Mouse (Mus musculus): ENCODE results near the gene Wdr60.
"Not testable (repeated sequence)": the region's sequence is repeated elsewhere in the genome, so short reads cannot be mapped to it uniquely, and the experiment has no call there.

Gene Wdr60

DNA sequence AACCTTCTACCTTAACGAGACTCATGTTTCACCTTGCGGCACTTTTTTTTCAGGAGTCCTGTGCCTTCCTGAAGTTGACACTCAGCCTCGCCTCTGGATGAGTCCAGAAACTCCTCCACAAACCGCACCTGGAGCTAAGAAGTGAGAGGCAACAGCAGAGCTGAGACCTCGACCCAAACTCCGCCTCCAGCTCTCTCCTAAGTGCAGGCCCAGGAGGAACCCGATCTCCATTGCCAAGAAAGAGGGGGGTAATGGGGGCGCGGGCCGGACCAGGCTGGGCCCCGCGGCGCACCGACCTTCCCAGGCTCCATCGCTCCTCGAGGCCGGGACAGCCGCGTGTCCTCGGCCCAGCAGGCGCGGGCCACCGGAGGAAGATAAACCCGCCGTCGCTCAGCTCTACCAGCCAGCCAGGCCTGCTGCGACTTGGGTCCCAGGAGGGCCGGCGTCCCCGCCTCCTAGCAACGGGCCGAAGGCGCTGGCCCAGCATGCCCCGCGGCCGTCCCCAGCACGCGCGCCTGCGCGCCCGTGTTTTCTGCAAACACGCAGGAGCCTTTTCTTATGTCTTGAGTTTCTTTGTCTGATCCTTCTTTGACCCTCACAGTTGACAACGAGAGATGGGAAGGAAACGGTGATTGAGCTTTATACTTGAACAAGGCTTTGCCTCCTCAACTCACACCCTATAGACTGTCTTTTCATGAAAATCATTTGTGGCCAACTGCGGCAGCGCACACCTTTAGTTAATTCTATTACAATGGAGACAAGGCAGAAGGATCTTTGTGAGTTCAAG is at the start of gene Wdr60:
Wdr60 (minus strand) TSS at position 468 of the 787 bp plus-strand sequence.
- peak; percentile 93 for DNase-seq

DNA sequence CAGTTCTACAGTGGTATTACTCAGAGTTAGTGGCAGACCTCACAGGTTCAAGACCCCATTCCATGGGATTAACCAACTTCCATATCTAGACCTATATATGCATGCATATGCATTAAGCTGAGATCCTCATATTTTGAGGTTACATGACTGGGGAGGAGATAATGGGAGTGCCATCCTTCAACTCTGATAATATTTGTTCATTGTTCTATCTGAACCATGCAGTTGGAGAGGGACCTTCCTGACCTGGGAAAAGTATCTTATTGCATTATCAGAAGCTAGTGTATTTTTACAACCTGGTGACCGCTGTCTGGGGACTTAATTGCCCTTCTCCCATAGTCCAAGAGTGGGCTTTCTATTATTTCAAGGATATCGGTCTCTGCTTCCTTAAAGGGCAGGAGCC is 45.8 kb upstream of the Wdr60 start:
- DNase-seq, result no peak

DNA sequence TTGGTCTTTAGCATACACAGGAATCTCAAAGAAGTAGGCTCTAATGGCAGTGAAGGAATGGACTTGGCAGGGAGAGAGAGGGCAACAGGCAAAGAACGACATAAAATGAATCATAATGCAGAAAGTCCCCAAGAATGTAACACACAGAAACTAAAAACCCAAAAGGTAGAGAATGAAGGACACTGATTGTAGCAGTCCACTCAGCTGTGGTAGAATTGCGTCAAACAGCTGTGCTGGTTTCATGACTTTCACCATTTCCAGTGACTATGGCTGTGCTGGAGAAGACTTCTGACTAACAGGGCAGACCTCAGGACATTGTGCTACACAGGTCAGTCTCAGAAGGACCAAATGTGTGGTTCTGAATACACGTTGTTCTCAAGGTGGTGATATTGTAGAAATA is 45.0 kb upstream of the Wdr60 start:
- DNase-seq, result no peak

DNA sequence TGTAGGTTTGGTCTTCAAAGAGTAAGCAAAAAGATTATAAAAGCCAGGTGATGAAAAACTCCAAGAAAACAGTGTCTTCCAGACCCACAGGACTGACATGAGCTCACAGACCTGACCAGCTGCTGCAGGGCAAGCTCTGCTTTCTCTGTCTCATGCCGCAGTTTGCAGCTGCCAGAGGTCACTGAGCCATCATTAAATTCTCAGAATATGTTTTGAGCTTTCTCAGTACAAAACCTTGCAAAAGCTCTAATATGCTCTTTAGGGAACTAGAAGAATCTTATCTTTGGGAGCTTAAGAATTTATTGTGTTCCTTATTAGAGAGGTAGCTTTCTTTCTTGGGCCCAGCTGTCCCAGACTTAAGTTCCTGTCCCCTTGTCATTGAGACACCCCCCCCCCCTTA is 43.2 kb upstream of the Wdr60 start:
- DNase-seq, result peak; percentile 45

DNA sequence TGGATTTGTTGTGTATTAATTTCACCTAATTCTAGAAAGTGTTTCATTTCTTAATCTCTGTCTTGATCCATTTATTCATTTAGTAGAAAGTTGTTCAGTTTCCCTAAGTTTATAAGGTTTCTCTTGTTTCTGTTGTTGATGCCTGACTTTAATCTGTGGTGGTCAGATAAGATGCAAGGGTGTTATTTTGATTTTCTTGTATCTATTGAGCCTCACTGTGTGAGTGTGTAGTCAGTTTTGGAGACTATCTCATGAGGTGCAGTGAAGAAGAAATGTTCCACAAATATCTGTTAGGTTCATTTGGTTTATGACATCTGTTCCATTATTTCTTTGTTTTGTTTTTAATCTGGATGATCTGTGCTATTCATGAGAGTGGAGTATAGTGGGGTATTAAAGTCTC is 39.4 kb upstream of the Wdr60 start:
- no peak for DNase-seq

DNA sequence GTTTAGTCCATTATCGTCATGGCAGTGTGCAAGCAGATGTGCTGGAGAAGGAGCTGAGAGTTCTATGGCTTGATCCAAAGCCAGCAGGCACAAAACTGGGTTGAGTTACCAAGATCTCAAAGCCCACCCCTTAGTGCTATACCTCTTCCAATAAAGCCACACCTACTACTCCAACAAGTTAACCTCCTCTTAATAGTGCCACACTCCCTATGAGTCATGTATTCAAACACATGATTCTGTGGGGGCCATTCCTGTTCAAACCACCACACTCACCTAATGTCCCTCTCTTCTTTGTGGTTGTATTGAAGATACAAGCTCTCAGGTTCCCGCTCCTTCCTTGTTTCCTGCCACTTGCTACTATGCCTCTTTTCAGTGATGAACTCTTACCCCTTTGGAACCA is 37.1 kb upstream of the Wdr60 start:
- DNase-seq, result no peak

DNA sequence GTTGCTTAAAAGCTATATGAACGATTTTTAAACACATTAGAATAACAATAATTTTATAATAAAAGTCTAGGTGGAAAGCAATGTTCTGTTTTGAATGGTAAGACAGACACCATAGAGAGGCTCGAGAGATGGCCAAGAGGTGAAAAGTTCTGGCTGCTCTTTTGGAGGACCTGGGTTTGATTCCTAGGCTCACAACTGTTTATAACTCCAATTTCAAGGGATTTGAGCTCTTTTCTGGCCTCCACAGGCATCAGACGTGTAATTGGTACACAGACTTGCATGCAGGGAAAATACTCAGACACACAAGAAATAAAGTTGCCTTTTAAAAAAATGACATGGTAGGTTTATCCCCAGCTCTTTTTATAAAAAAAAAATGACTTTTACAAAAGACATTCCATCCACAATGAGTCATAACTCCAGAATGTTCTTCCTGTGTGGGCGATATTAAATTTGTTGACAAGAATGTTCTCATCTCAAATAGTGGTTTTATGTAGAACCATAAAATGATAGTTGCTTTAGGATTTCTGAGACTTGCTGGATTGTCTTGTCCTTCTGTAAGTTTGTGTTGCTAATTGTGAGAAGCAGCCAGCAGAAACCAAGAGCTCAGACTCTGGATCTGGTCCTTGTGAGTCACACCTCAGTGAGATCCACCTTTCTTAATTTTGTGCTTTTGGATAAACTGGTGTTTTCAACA is 30.9 kb upstream of the Wdr60 start:
- no peak for DNase-seq

DNA sequence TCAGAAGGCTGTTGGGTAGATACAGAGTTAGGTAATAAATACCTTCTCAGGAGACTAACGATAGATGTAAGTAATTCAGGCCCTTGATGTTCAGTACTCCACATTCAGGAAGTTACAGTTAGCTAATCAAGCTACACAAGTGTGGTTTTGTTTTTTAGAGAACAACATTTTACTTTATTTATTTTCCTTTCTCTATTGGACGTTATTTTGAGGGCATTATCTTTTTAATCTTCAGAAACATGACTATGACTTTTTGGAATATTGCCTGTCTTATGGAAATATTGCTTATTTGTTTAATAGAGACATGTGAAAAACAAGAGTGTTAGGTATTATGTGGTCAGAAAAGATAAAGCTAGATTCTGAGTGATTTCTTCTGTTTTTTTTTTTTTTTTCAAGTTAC is 30.4 kb upstream of the Wdr60 start:
- DNase-seq, result no peak

DNA sequence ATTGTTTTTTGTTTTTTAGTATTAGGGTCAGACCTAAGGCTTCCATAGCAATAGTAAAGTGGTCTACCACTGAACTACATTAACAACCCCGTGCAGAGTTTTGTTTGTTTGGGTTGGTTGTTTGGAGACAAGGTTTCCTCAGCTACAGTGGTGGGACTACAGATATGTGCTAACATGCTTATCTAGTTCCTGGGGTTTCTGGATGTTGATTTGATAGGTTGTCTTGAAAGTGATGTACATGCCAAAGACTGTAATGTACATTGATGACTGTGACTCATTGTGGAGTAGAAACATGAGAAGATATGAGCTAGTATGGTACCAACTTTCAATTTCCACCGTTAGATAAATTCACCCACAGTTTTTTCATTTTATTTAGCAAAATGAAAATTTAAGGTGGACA is 20.7 kb upstream of the Wdr60 start:
- DNase-seq, result no peak

DNA sequence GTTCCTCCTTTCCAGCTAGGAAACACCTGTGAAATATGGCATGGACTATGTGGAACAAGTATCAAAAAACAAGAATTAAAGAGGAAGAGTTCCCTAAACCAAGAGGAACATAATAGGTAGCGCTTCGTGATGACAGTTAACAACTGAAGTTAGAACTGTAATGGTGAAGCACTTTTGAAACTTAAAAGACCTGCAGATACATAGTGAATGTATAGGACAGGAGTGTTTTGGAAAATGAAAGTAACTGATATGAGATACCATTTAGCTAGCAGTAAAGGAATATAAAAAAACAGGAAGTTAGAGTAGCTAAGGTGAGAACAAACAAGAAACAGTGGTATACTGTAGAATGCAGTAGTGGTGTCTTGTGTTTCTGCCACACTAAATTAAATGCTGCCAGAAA is 20.0 kb upstream of the Wdr60 start:
- no peak for DNase-seq

DNA sequence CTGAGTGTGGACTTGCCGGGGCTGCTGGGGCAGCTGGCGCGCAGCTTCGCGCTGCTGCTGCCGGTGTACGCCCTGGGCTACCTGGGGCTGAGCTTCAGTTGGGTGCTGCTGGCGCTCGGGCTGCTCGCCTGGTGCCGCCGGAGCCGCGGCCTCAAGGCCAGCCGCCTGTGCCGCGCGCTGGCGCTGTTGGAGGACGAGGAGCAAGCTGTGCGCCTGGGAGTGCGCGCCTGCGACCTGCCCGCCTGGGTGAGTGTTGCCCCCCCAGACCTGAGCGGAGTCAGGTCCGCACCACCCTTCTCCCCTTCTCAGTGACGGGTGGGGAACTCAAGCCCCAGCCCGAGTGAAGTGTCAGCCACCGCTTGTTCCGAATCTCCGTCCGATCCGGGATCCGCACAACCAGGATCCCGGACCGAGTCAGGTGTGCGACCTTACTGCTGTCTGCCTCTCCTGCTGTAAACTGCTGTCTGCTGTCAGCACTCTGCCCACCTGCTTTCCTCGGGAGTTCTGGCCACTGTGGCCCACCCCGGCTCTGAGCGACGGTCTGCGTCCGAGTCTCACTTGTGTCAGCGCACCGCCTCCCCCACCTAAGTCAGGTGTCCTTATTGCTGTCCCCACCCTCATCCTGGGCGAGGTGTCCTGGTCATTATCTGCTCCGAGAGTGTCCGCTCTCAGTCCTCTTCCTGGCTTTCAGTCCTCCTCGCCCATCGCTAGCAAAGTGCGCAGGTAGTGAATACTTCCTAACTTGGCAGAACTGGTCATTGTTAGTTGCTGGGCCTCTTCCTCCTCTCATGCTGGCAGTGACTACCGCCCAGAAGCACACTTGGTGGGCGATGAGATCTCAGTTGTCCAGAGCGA is 18.8 kb upstream of the Wdr60 start:
- DNase-seq, result peak; percentile 69

DNA sequence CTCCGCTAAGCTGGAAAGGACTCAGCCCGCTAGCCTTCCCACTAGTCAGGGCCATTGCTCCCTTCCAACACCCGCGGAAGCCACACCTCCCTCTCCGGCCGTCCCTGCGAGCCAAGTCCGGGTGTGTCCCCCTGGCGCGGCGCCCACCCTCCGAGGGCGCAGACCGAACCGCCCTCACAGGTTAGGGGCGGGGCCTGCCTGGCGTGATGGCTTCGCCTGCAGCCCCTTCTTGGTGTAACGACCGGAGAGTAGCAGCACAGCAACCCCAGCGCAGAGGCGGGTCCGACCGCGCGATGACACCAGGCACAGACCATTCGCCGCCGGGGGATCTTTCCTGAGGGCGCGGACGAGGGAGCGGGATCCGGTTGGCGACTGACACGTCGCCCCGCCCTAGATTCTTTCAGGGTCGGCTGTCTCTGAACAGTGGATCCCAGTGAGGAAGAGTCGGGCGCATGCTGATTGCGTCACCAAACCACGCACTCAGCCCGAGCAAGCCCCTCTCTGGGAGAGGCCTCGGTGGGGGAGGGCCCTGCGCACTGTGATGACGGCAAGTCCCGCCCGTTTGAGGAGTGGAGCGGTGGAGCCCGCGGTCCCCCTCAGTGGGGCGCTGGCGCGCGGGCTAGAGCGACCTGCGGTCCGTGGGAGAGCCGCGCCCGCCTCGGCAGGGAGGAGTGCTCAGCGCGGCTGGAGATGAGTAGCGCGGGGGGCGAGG is 18.0 kb upstream of the Wdr60 start, which contains the start of gene Esyt2:
Esyt2 (plus strand) TSS at position 544 of the 712 bp plus-strand sequence.
- peak; percentile 100 for DNase-seq

DNA sequence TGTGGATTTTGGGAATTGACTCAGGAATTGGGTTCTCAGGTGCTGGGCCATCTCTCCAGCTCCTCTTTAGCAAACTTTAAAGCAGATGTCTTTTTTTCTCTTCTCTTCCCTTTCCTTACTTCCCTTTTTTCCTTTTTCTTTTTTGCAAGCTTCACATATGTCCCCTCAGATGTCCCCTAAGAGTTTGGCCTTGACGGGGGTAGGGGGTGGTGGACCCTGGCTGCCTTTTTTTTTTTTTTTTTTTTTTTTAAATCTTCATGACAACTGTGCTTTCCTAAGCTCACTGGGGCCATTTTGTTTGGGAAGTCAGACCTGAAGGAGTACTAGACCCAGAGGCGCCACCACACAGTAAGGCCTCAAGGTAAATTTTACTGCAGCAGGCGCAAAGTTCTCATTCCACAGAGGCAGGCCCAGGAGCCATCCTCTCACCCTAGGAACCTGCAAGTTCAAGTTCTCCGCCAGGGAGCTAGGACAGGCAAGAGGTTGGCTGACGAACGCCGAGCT is 17.4 kb upstream of the Wdr60 start:
- no peak for DNase-seq

DNA sequence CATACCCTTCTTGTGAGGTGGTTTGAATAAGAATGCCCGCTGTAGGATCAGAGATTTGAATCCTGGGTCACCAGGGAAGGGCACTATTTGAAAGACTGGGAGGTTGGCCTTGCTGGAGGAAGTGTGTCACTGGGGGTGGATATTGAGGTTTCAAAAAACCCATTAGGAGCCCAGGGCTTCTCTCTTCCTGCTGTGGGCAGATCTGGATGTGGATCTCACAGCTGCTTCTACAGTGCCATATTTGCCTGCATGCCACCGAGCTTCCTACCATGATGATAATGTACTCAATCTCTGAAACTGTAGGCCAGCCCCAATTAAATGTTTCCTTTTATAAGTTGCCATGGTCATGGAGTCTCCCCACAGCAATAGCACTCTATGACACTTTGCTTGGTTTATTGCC is 16.4 kb upstream of the Wdr60 start:
- no peak for DNase-seq

DNA sequence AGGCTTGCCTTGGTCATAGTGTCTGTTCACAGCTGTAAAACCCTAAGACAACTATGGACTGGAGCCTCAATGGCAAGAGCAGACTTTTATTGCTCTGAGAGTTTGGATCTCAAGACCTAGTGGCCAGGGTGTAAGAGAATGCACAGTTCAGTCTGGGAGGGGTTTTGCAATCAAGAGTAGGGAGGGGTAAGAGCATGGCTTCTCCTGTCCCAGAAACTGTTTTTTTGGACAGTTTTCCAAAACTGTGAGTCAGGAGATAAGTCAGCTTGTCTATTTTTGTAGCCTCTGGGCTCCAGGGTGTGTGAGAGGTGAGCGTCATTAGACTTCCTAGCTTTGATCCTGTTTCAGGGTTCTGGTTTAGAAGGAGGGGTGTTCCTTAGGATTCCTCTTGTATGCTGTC is 15.7 kb upstream of the Wdr60 start:
- no peak for DNase-seq

DNA sequence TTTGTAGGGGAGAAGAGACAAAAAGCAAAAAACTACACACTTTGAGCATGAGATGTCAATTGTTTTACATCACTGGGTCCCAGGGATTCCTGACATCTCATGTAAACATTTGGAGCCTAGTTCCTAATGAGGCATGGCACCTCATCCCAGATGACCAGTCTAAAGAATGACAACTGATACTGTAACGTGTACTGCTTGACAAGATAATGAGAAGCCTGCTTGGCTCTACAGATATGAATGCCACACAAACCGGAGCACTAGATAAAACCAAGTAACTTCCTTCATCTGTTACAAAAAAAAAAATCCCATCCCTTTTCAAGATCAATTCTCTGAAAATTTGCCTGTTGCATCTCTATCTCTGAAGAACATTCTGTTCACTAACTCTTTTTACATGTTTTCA is 14.1 kb upstream of the Wdr60 start:
- DNase-seq, result no peak

DNA sequence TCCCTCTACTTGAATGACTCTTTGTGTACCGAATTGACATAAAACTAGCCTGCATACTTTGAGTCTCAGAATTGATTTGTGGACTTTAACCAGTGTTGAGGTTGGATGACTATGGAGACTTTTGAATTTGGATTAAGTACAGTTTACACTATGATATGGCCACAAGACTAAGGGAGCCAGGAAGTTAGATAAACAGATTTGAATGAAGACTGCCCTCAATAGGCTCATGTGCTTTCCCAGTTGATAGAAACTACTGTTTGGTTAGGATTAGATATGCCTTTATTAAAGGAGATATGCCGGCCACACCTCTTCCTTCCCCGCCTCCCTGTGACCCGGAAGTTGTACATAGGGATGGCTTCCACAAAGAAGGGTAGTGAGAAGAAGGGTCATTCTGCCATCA is 12.8 kb upstream of the Wdr60 start:
- DNase-seq, result no peak

DNA sequence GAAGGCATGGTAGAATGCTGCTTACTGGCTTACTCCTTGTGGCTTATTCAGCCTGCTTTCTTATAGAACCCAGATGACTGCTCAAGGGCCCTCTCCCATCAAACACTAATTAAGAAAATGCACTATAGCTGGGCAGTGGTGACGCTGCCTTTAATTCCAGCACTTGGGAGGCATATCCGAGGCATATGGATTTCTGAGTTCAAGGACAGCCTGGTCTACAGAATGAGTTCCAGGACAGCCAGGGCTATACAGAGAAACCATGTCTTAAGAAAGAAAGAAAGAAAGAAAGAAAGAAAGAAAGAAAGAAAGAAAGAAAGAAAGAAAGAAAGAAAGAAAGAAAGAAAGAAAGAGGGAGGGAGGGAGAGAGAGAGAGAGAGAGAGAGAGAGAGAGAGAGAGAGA is 12.3 kb upstream of the Wdr60 start, which contains the start of gene Gm11027:
Gm11027 (plus strand) TSS at position 301 of the 400 bp plus-strand sequence.
- not testable (repeated sequence) for DNase-seq

DNA sequence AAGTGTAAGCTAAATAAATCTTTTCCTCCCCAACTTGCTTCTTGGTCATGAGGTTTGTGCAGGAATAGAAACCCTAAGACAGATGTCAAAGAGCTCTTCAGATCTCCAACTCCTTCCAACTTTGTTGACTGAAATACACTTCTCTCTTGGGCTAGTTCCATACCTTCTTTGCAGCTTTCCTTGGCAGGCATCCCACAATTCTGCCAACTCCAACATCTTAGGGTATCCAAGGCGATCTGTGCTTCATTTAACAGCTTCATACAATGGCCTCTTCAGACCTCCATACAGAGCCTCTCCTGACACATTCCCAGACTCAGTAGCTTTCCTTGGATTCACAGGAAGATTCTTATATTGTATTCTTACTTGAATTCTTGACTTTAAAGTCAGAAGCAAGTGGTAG is 10.9 kb upstream of the Wdr60 start:
- DNase-seq, result no peak

DNA sequence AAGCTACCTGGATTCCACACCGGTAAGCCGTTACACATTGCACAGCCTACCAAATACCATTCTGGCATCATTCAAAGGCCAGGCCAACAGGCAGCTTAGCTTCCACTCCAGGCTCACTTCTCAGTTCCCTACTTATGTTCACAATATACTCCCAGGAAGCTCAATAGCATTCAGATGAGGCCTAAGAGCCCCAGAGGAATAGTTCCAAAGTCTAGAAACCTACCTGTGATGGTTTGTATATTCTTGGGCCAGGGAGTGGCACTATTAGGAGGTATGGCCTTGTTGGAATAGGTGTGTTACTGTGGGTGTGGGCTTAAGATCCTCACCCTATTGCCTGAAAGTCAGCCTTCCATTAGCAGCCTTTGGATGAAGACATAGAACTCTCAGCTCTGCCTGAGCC is 8.2 kb upstream of the Wdr60 start:
- no peak for DNase-seq

DNA sequence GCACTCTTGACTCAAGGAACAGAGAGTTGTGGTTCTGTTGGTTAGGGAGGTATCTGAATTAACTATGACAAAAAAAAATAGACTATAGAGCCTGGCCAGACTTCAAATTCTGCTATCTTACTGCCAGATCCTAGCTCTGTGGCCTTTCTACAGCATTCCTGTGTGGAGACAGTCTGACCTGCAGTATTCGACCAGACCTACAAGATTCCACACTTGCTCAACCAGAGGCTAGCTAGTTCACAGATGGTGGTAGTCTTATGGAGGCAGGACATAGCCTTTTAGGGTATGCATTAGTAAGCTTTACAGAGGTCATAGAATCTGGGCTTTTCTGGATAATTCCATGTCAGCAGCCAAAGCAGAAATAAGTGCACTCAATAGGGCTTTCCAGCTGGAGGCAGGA is 7.7 kb upstream of the Wdr60 start:
- no peak for DNase-seq

DNA sequence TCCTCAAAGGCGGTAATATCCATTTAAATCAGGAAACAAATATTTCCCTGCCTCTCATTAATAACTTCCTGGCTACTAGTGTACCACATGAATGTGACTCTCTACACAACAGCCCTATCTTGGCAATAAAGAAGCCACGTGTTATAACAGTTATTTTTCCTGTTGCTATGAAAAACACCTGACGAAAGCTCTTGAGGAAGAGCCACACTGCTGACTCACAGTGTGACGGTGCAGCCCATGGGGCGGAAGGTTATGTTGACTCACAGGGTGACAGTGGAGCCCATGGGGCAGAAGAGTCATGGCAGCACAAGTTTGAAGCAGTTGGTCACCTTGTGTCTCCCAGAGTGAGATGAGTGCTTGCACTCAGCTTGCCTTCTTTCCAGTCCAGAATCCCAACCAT is 6.6 kb upstream of the Wdr60 start:
- no peak for DNase-seq

DNA sequence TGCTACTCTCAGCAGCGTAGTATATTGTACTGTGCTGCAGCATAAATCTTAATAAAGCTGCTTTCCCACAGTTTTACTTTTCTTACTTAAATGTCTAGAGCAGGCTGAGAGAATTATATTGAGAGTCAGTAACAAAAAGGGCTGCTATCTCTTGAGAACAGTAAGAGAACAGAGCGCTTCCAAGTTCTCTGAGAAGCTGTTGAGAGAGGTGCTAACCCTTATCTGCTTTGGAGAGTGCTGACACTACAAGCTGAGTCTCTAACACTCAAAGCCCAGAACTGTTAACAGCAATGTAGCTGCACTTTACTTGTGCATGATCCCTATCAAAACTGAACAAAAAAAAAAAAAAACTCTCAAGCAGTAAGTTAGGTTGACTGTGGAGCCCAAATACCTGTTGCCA is 2.5 kb upstream of the Wdr60 start:
- no peak for DNase-seq

Data from kidney, postnatal 10 days (tissue).